Mouse (Mus musculus): ENCODE data around the gene Slc25a28.
A peak's percentile ranks its signal among the peaks of the same experiment; 100 is the strongest.

Gene Slc25a28

GRCm38 (mm10) chr19:43678467-43679003, 3.9 kb upstream of the Slc25a28 start:
- DNase-seq (ENCODE audit: low spot score in 2 of 2), result no peak

GRCm38 (mm10) chr19:43675525-43676400, 1.1 kb upstream of the Slc25a28 start:
- DNase-seq (ENCODE audit: low spot score in 2 of 2), result peak; percentile 47 to 57

GRCm38 (mm10) chr19:43674316-43674689, 378 bp downstream of the Slc25a28 start:
- no peak for DNase-seq (ENCODE audit: low spot score in 2 of 2)

GRCm38 (mm10) chr19:43673513-43674315, 967 bp downstream of the Slc25a28 start:
- peak; percentile 14 to 19 for DNase-seq (ENCODE audit: low spot score in 2 of 2)

- DNase-seq (ENCODE audit: low spot score in 2 of 2), result no peak
Observed at GRCm38 (mm10) chr19:43671054-43671453, 3.6 kb downstream of the Slc25a28 start.

GRCm38 (mm10) chr19:43669136-43669759, 5.4 kb downstream of the Slc25a28 start:
- DNase-seq (ENCODE audit: low spot score in 2 of 2), result no peak

GRCm38 (mm10) chr19:43667430-43667809, 7.3 kb downstream of the Slc25a28 start:
- DNase-seq (ENCODE audit: low spot score in 2 of 2), result peak in 1 of 2 experiments; percentile 29

GRCm38 (mm10) chr19:43666661-43667429, 7.8 kb downstream of the Slc25a28 start:
- no peak for DNase-seq (ENCODE audit: low spot score in 2 of 2)

- DNase-seq (ENCODE audit: low spot score in 2 of 2), result peak in 1 of 2 experiments; percentile 39
Observed at GRCm38 (mm10) chr19:43665441-43666048, 9.1 kb downstream of the Slc25a28 start.

GRCm38 (mm10) chr19:43663471-43663870, 11.2 kb downstream of the Slc25a28 start:
- DNase-seq (ENCODE audit: low spot score in 2 of 2), result no peak

- DNase-seq (ENCODE audit: low spot score in 2 of 2), result no peak
Observed at GRCm38 (mm10) chr19:43662176-43662967, 12.3 kb downstream of the Slc25a28 start.

- no peak for DNase-seq (ENCODE audit: low spot score in 2 of 2)
Observed at GRCm38 (mm10) chr19:43660774-43661173, 13.9 kb downstream of the Slc25a28 start.

GRCm38 (mm10) chr19:43659632-43660031, 15.0 kb downstream of the Slc25a28 start:
- no peak for DNase-seq (ENCODE audit: low spot score in 2 of 2)

GRCm38 (mm10) chr19:43655735-43656492, 18.8 kb downstream of the Slc25a28 start:
- DNase-seq (ENCODE audit: low spot score in 2 of 2), result peak in 1 of 2 experiments; percentile 59

GRCm38 (mm10) chr19:43651241-43651785, 23.4 kb downstream of the Slc25a28 start:
- no peak for DNase-seq (ENCODE audit: low spot score in 2 of 2)

- no peak for DNase-seq (ENCODE audit: low spot score in 2 of 2)
Observed at GRCm38 (mm10) chr19:43648343-43648742, 26.3 kb downstream of the Slc25a28 start.

GRCm38 (mm10) chr19:43647261-43647660, 27.4 kb downstream of the Slc25a28 start:
- DNase-seq (ENCODE audit: low spot score in 2 of 2), result no peak

- DNase-seq (ENCODE audit: low spot score in 2 of 2), result no peak
Observed at GRCm38 (mm10) chr19:43646852-43647251, 27.8 kb downstream of the Slc25a28 start.

GRCm38 (mm10) chr19:43645508-43645907, 29.2 kb downstream of the Slc25a28 start:
- no peak for DNase-seq (ENCODE audit: low spot score in 2 of 2)
